Mouse (Mus musculus): ENCODE data around the gene Vmn1r103. TPM values are rescaled to one million over a fixed set of nuclear protein-coding genes. Genes with fewer than 3 reads are reported as not detected.
"Not testable (repeated sequence)": the region's sequence is repeated elsewhere in the genome, so short reads cannot be mapped to it uniquely, and the experiment has no call there.

Gene Vmn1r103
- not detected in 2 replicates for polyA plus RNA-seq (2015; fragmentation: Nextera tagmentation; extraction: Ambion mirVana)

- ATAC-seq (replicated peaks); H3K4me3 ChIP-seq; H3K9ac ChIP-seq; H3K27ac ChIP-seq; H3K36me3 ChIP-seq (replicated peaks); H3K4me2 ChIP-seq; H3K4me1 ChIP-seq; H3K27me3 ChIP-seq (replicated peaks); H3K9me3 ChIP-seq: not testable (repeated sequence)
- no CpG with 5 or more reads among the region's 3 CpGs for WGBS
Observed at GRCm38 (mm10) chr7:20510434-20510833, at the start of gene Vmn1r103. Gene Vmn1r103 (minus strand): TSS chr7:20510534.

GRCm38 (mm10) chr7:20545657-20546056 lies 35.3 kb upstream of the Vmn1r103 start, which contains the start of gene Gm5726:
Gene Gm5726 (minus strand): TSS chr7:20545757.
- H3K27me3 ChIP-seq (replicated peaks); H3K9me3 ChIP-seq; H3K36me3 ChIP-seq (replicated peaks); H3K4me3 ChIP-seq; ATAC-seq (replicated peaks); H3K9ac ChIP-seq; H3K27ac ChIP-seq; H3K4me1 ChIP-seq; H3K4me2 ChIP-seq: not testable (repeated sequence)
- WGBS, result no CpG with 5 or more reads among the region's 1 CpGs

GRCm38 (mm10) chr7:20533537-20533936 lies 23.2 kb upstream of the Vmn1r103 start, which contains the start of gene Vmn1r104:
Gene Vmn1r104 (plus strand): TSS chr7:20533837.
- not testable (repeated sequence) for H3K36me3 ChIP-seq (replicated peaks); H3K9me3 ChIP-seq; ATAC-seq (replicated peaks); H3K4me1 ChIP-seq; H3K27me3 ChIP-seq (replicated peaks); H3K27ac ChIP-seq; H3K4me2 ChIP-seq; H3K4me3 ChIP-seq; H3K9ac ChIP-seq
- no CpG with 5 or more reads among the region's 3 CpGs for WGBS

GRCm38 (mm10) chr7:20474825-20475224 lies 35.5 kb downstream of the Vmn1r103 start, which contains the start of gene Gm10670:
Gene Gm10670 (minus strand): TSS chr7:20474925.
- not testable (repeated sequence) for H3K27me3 ChIP-seq (replicated peaks); H3K4me1 ChIP-seq; H3K4me2 ChIP-seq; ATAC-seq (replicated peaks); H3K9me3 ChIP-seq; H3K36me3 ChIP-seq (replicated peaks); H3K9ac ChIP-seq; H3K4me3 ChIP-seq; H3K27ac ChIP-seq
- no CpG with 5 or more reads among the region's 5 CpGs for WGBS

Other genes starting within 250 kb of the Vmn1r103 start
- not detected in 2 replicates for gene Gm5890, start 247.7 kb downstream of the Vmn1r103 start, polyA plus RNA-seq (2015; fragmentation: Nextera tagmentation; extraction: Ambion mirVana)
- gene Gm4133, start 176.5 kb downstream of the Vmn1r103 start, polyA plus RNA-seq (2015; fragmentation: Nextera tagmentation; extraction: Ambion mirVana), result not detected in 2 replicates
- gene Gm5728, start 135.1 kb downstream of the Vmn1r103 start, polyA plus RNA-seq (2015; fragmentation: Nextera tagmentation; extraction: Ambion mirVana), result not detected in 2 replicates
- not detected in 2 replicates for gene Vmn1r100, start 92.6 kb downstream of the Vmn1r103 start, polyA plus RNA-seq (2015; fragmentation: Nextera tagmentation; extraction: Ambion mirVana)
- gene Vmn1r101, start 67.9 kb downstream of the Vmn1r103 start, polyA plus RNA-seq (2015; fragmentation: Nextera tagmentation; extraction: Ambion mirVana), result not detected in 2 replicates
- gene Gm10670, start 35.6 kb downstream of the Vmn1r103 start, polyA plus RNA-seq (2015; fragmentation: Nextera tagmentation; extraction: Ambion mirVana), result not detected in 2 replicates
- not detected in 2 replicates for gene Vmn1r104, start 23.3 kb upstream of the Vmn1r103 start, polyA plus RNA-seq (2015; fragmentation: Nextera tagmentation; extraction: Ambion mirVana)
- gene Gm5726, start 35.2 kb upstream of the Vmn1r103 start, polyA plus RNA-seq (2015; fragmentation: Nextera tagmentation; extraction: Ambion mirVana), result not detected in 2 replicates
- not detected in 2 replicates for gene Gm4141, start 65.7 kb upstream of the Vmn1r103 start, polyA plus RNA-seq (2015; fragmentation: Nextera tagmentation; extraction: Ambion mirVana)
- gene Gm4513, start 88.5 kb upstream of the Vmn1r103 start, polyA plus RNA-seq (2015; fragmentation: Nextera tagmentation; extraction: Ambion mirVana), result not detected in 2 replicates
- gene Vmn1r107, start 158.4 kb upstream of the Vmn1r103 start, polyA plus RNA-seq (2015; fragmentation: Nextera tagmentation; extraction: Ambion mirVana), result not detected in 2 replicates
- gene Vmn1r111, start 192.7 kb upstream of the Vmn1r103 start, polyA plus RNA-seq (2015; fragmentation: Nextera tagmentation; extraction: Ambion mirVana), result not detected in 2 replicates
- gene Gm10668, start 220.1 kb upstream of the Vmn1r103 start, polyA plus RNA-seq (2015; fragmentation: Nextera tagmentation; extraction: Ambion mirVana), result not detected in 2 replicates